Mouse (Mus musculus): ENCODE results near the gene Ptch2. TPM values are rescaled to one million over a fixed set of nuclear protein-coding genes. Genes with fewer than 3 reads are reported as not detected.

Gene Ptch2
- polyA plus RNA-seq, 1 experiment from 2014 or later, result 4.0 TPM

DNA sequence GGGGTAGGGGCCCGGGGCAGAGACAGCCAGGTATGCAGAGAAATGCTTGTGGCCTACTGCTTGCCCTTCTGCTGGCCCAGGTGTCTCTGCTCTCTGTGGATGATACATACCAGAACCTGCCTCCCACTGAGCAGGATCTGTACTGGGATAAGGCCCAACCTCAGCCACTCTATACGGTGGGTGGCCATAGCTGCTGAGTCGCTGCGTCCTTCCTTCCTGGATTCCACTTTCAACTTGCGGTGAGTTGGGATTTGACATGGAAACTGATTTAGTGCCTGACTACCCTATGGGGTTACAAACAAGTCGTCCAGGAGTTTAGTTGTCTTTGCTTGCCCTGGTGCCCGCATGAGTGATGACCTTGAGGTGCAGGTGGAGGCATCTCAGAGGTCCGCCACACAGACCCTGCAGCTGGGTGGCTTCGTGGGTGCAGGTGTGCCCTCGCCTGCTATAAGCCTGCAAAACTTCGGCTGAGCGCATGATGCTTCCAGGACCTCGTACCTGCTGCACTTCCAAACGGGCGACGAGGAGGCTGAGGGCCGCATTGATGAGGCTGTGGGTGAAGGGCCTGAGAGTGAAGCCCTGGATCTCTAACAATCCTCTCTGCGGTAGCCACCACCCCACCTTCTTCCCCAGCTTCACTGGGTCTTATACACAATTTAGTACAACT is 52.3 kb downstream of the Ptch2 start:
- WGBS, result 88% methylated on average over 18 of the region's 18 CpGs
- peaks cover 58% of the 10 kb centered on the region for H3K36me3 ChIP-seq (ENCODE audit: poor library complexity, severe bottlenecking)
- H3K4me3 ChIP-seq, result no peak overlapping the region
- no peak overlapping the region for H3K4me2 ChIP-seq
- no peak for ATAC-seq
- peaks cover 7% of the 10 kb centered on the region; the same call in 1 of the 2 replicates for H3K4me1 ChIP-seq
- H3K9ac ChIP-seq, result no peak overlapping the region
- H3K27ac ChIP-seq, result no peak overlapping the region
- no peaks in the 10 kb centered on the region for H3K9me3 ChIP-seq (replicated peaks)
- no peaks in the 10 kb centered on the region for H3K27me3 ChIP-seq

DNA sequence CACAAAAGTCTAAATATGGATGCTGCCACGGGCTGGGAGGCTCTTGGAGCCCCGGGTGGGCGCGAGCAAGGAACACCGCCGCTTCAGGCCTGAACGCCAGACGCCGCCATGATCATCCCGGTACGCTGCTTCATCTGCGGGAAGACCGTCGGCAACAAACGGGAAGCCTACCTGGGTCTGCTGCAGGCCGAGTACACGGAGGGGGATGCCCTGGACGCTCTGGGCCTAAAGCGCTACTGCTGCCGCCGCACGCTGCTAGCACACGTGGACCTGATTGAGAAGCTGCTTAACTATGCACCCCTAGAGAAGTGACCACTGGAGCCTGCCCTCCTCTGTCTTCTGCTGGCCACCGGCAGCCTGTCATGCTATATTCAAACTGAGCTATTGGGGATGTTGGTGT is 52.9 kb downstream of the Ptch2 start:
- H3K4me2 ChIP-seq, result no peak overlapping the region
- no peak for ATAC-seq
- no peak overlapping the region for H3K9ac ChIP-seq
- H3K36me3 ChIP-seq (ENCODE audit: poor library complexity, severe bottlenecking), result peaks cover 64% of the 10 kb centered on the region
- no peaks in the 10 kb centered on the region for H3K9me3 ChIP-seq (replicated peaks)
- H3K27me3 ChIP-seq, result no peaks in the 10 kb centered on the region
- 73% methylated on average over 24 of the region's 24 CpGs for WGBS
- H3K4me1 ChIP-seq, result peaks cover 12% of the 10 kb centered on the region; the same call in 1 of the 2 replicates
- no peak overlapping the region for H3K4me3 ChIP-seq
- no peak overlapping the region for H3K27ac ChIP-seq

DNA sequence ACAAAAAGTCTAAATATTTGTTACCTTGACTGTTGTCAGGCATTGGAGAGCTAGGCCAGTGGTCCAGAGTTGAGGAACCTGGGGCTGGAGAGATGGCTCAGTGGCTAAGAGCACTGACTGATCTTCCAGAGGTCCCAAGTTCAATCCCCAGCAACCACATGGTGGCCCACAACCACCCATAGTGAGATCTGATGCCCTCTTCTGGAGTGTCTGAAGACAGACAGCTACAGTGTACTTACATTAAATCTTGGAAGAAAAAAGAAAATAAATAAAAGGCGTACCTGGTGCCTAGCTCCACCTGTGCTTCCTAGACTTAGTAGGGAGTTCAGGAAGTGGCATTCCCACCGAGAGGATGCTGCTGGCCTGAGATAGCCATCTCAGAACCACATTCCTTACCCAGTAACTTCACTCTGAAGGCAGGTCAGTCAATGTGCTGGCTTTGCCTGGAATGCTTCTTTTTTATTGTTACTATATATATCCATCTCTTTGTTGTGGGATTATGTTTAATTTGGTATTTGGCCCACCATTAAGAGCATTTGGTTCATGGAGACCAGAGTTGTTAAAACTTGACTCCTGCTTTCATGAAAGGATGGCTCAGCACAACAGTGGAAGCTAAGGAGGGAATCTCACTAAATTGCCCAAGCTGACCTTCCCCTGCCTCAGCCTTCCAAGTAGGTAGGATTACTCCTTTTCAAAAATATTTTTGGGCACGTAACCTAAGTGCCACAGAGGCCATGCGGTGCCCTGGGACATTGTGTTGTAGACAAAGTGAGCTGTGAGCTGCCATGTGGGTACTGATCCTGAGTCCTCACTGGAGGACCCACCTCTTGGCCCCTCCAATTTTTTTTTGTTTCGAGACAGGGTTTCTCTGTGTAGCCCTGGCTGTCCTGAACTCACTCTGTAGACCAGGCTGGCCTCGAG is 53.7 kb downstream of the Ptch2 start:
- H3K4me3 ChIP-seq, result no peak overlapping the region
- H3K36me3 ChIP-seq (ENCODE audit: poor library complexity, severe bottlenecking), result peaks cover 71% of the 10 kb centered on the region
- no peak overlapping the region for H3K27ac ChIP-seq
- ATAC-seq, result no peak
- no peaks in the 10 kb centered on the region for H3K27me3 ChIP-seq
- no peaks in the 10 kb centered on the region for H3K9me3 ChIP-seq (replicated peaks)
- peaks cover 19% of the 10 kb centered on the region for H3K4me1 ChIP-seq
- no peak overlapping the region for H3K4me2 ChIP-seq
- 74% methylated on average over 6 of the region's 6 CpGs for WGBS
- H3K9ac ChIP-seq, result no peak overlapping the region

DNA sequence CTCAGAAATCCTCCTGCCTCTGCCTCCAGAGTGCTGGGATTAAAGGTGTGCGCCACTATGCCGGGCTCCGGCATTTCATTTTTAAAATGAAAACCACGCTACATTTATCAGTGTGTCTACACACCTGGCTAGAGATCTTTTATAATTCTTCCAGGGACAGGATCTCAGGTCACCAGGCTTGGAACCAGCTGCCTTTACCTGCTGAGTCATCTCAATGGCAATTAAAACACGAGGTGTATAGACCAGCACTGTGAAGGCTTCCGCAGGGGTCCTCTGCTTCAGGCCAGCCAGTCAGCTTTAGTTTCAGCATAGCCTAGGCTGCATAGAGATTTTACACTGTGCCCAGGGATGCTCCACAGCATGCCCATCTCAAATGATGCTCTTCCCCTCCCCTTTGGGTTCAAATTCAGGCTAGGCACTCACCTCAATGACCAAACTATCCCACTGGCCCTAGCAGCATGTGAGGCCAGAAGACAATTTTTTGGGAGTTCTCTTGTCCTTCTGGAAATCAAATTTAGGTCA is 54.4 kb downstream of the Ptch2 start:
- H3K9me3 ChIP-seq (replicated peaks), result no peaks in the 10 kb centered on the region
- 87% methylated on average over 6 of the region's 6 CpGs for WGBS
- no peak overlapping the region for H3K4me3 ChIP-seq
- peak; percentile 22; the same call in 1 of the 2 replicates for ATAC-seq
- peaks cover 26% of the 10 kb centered on the region for H3K4me1 ChIP-seq
- peaks cover 73% of the 10 kb centered on the region for H3K36me3 ChIP-seq (ENCODE audit: poor library complexity, severe bottlenecking)
- no peak overlapping the region for H3K9ac ChIP-seq
- H3K4me2 ChIP-seq, result no peak overlapping the region
- H3K27me3 ChIP-seq, result no peaks in the 10 kb centered on the region
- no peak overlapping the region for H3K27ac ChIP-seq

DNA sequence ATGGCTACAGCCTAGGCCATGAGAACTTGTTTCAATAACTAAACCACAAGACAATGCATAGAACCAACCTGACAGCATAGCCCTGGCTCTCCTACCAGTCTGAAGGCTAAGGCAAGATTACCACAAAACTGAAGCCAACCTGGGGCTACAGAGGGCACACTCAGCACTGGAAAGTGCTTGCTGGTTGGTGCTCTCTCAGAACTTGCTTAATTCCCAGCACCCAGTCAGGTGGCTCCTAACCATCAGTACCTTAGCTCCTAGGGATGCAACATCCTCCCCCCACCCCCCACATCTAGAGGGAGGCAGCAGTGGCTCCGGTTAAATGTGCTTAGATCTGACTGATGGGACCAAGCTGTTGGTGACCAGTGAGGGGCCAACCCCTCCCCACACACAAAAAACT is 55.5 kb downstream of the Ptch2 start:
- Histone ChIP-seq H3K27me3 (no peaks in the 10 kb centered on the region), H3K4me1 (peaks cover 26% of the 10 kb centered on the region), H3K36me3 (ENCODE audit: poor library complexity, severe bottlenecking) (peaks cover 73% of the 10 kb centered on the region), H3K9me3 (replicated peaks) (no peaks in the 10 kb centered on the region), H3K27ac (no peak overlapping the region), H3K9ac (no peak overlapping the region), H3K4me3 (no peak overlapping the region), H3K4me2 (no peak overlapping the region)
- no peak for ATAC-seq
- 95% methylated on average over 1 of the region's 1 CpGs for WGBS

DNA sequence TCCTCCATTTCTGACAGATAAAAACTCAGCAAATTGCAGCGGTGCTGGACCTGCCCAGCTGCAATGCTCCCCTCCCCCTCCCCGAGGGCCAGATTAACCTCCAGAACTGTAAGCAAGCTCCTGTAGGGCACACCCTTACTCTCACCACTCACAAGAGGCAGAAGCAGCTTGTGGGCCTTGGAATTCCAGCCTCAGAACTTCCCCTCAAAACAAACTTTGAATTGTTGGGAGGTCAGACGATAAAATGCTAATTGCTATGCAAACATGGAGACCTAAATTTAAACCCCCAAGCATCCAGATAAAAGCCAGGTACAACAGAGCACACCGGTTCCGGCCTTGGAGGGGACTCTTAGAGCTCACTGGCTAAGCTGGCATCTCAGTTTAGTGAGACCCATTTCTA is 56.8 kb downstream of the Ptch2 start:
- Histone ChIP-seq H3K27me3 (no peaks in the 10 kb centered on the region), H3K4me3 (no peak overlapping the region), H3K4me1 (peaks cover 26% of the 10 kb centered on the region), H3K9me3 (replicated peaks) (no peaks in the 10 kb centered on the region), H3K27ac (no peak overlapping the region), H3K36me3 (ENCODE audit: poor library complexity, severe bottlenecking) (peaks cover 68% of the 10 kb centered on the region), H3K9ac (0 out of 2 replicates have a peak overlapping the region, but pooled peaks have one; percentile 1), H3K4me2 (no peak overlapping the region)
- WGBS, result 89% methylated on average over 5 of the region's 5 CpGs
- ATAC-seq, result no peak

DNA sequence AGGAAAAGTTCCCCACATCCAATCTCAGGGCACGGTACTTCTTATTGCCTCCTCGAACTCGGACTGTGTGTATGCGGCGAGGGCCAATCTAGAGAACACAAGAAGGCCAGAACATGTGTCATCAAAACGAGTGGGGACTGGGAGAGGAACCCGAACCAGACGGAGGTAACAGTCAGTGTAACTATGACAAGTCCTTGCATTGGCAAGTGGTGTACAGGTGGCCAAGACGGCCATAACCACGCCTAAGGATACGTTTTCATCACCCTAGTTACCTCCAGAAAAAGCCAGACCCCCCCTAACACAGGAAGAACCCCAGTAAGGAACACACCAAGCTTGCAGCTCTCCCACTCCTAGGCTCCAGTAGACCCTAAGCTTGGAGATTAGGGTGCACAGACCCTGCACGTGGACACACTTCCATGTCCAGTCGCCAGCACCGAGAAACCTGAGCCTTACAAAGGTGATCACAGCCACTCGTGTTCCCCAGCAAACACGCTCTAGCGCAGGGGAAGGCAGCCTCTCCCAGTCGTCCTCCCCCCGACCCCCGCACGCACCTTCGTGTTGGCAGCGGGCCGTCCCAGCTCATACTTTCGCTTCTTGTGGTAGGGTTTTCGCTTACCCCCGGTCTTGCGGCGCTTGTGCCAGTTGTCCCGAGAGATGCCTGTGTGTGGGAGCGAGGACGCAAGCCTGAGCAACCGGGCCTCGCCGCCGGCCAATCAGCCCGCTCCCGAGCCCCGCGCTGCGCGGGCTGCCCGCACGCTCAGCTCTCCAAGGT is 59.3 kb downstream of the Ptch2 start:
- 2% methylated on average over 44 of the region's 44 CpGs for WGBS
- Histone ChIP-seq H3K27me3 (no peaks in the 10 kb centered on the region), H3K36me3 (ENCODE audit: poor library complexity, severe bottlenecking) (peaks cover 61% of the 10 kb centered on the region), H3K9ac (peak overlapping the region; percentile 100), H3K27ac (peak overlapping the region; percentile 94), H3K4me2 (peak overlapping the region; percentile 89), H3K9me3 (replicated peaks) (no peaks in the 10 kb centered on the region), H3K4me3 (peak overlapping the region; percentile 96), H3K4me1 (peaks cover 26% of the 10 kb centered on the region)
- ATAC-seq, result peak; percentile 20; the same call in 1 of the 2 replicates

DNA sequence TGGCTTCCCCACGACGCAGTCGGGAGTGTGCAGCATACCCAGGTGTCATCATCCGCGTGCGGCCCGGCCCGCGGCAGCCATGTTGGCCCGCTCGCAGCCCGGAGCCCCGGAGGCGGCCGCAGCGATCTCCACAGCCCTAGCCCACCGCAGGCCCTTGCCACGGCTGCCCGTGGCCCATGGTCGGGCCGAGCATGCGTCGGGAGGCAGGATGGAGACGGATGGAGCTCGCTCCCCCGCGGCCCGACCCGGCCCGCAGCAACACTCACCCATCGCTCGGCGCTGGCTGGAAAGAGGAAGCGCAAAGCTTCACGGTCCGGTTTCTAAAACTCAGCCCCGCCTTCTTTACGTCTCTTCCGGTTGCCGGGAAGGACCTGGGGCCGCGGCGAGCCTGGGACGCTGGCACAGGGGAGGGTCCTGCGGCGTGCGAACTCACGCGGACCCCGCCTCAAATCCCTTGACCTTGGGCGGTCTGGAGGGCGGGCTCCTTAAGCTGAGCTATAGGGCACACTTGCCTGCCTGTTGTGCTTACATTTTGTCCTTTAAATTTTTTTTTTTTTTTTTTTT is 60.0 kb downstream of the Ptch2 start, which contains the start of gene Rps8:
TSS of gene Rps8 (minus strand) at position 452 of the 564 bp plus-strand sequence.
- H3K4me1 ChIP-seq, result peaks cover 26% of the 10 kb centered on the region
- peak within 1 kb of the TSS; percentile 96 for H3K4me3 ChIP-seq
- no peaks in the 10 kb centered on the region for H3K9me3 ChIP-seq (replicated peaks)
- H3K4me2 ChIP-seq, result peak within 1 kb of the TSS; percentile 89
- peak within 1 kb of the TSS; percentile 100 for H3K9ac ChIP-seq
- WGBS, result under 1% methylated on average over 52 of the region's 52 CpGs
- H3K27me3 ChIP-seq, result no peaks in the 10 kb centered on the region
- H3K27ac ChIP-seq, result peak within 1 kb of the TSS; percentile 94
- ATAC-seq, result peak; percentile 94
- H3K36me3 ChIP-seq (ENCODE audit: poor library complexity, severe bottlenecking), result peaks cover 60% of the 10 kb centered on the region

DNA sequence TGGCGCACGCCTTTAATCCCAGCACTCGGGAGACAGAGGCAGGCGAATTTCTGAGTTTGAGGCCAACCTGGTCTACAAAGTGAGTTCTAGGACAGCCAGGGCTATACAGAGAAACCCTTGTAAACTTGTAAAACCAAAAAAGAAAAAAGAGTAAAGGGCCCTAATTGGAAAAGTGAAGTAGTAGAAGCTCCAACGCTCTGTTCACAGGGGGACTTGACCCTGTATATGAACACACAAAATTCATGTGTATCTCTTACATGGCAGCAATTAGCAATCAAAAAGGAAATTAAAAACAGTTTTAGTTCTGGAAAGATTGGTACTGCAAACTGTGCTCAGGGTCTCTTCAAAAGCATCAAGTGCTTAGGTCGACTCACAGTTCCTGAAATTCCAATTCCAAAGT is 60.5 kb downstream of the Ptch2 start:
- no peak for ATAC-seq
- WGBS, result 25% methylated on average over 6 of the region's 6 CpGs
- peaks cover 59% of the 10 kb centered on the region for H3K36me3 ChIP-seq (ENCODE audit: poor library complexity, severe bottlenecking)

DNA sequence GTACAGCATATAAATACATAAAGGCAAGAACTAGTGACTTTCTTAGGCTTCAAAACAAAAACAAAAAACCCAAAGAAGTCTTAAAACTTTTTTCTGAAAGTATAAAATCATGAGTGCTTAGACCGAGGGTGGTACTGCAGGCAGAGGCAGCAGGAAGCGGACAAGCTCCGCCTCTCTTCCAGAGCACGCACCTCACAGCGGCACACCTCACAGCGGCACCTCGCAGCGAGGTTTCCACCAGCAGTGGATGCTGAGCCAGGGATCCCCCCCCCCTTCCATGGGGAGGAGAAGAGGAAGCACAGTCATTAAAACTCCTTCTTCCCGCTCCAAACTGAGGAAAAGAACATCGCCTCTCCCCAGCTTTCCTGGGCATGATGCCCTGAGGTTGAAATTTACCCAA is 63.8 kb downstream of the Ptch2 start:
- no peak overlapping the region for H3K4me3 ChIP-seq
- H3K9ac ChIP-seq, result no peak overlapping the region
- no peaks in the 10 kb centered on the region for H3K27me3 ChIP-seq
- no peak for ATAC-seq
- H3K4me1 ChIP-seq, result peaks cover 5% of the 10 kb centered on the region
- peaks cover 59% of the 10 kb centered on the region for H3K36me3 ChIP-seq (ENCODE audit: poor library complexity, severe bottlenecking)
- 79% methylated on average over 10 of the region's 10 CpGs for WGBS
- H3K27ac ChIP-seq, result no peak overlapping the region
- H3K4me2 ChIP-seq, result no peak overlapping the region
- H3K9me3 ChIP-seq (replicated peaks), result no peaks in the 10 kb centered on the region

More for the DNA sequence above, 60.5 kb downstream of the Ptch2 start:
- H3K9ac ChIP-seq, result peak overlapping the region; percentile 100; the same call in 1 of the 2 replicates
- peak overlapping the region; percentile 89 for H3K4me2 ChIP-seq
- H3K27me3 ChIP-seq, result no peaks in the 10 kb centered on the region
- H3K27ac ChIP-seq, result peak overlapping the region; percentile 94; the same call in 1 of the 2 replicates
- no peaks in the 10 kb centered on the region for H3K9me3 ChIP-seq (replicated peaks)
- H3K4me3 ChIP-seq, result peak overlapping the region; percentile 96
- peaks cover 26% of the 10 kb centered on the region for H3K4me1 ChIP-seq

DNA sequence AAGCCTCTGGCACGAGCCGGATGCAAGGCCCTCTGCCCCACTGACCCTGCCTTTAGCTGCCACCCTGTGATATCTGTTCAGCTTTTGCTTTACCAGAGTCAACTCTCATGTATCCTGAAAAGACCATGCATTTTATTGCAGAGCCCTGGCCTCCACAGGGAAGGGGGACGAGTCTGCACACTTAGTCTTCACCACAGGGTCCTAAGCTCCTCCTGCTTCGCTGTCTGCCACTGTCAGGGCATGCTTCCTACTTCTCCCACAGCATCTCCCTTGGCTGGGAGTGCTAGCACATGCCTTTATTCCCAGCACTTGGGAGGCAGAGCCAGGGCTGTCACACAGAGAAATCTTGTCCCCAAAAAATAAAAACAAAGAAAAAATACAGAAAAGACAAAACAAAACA is 65.3 kb downstream of the Ptch2 start:
- no peak overlapping the region for H3K4me3 ChIP-seq
- H3K9me3 ChIP-seq (replicated peaks), result no peaks in the 10 kb centered on the region
- H3K4me2 ChIP-seq, result no peak overlapping the region
- H3K4me1 ChIP-seq, result no peaks in the 10 kb centered on the region
- H3K36me3 ChIP-seq (ENCODE audit: poor library complexity, severe bottlenecking), result peaks cover 74% of the 10 kb centered on the region
- no peak for ATAC-seq
- H3K27me3 ChIP-seq, result no peaks in the 10 kb centered on the region
- WGBS, result 76% methylated on average over 4 of the region's 4 CpGs
- no peak overlapping the region for H3K9ac ChIP-seq
- no peak overlapping the region for H3K27ac ChIP-seq
